Mouse (Mus musculus): ENCODE results near the gene Hjurp. TPM values are rescaled to one million over a fixed set of nuclear protein-coding genes. Genes with fewer than 3 reads are reported as not detected.

The Hjurp gene
- polyA plus RNA-seq, 1 experiment from 2014 or later = 56.0 TPM

DNA sequence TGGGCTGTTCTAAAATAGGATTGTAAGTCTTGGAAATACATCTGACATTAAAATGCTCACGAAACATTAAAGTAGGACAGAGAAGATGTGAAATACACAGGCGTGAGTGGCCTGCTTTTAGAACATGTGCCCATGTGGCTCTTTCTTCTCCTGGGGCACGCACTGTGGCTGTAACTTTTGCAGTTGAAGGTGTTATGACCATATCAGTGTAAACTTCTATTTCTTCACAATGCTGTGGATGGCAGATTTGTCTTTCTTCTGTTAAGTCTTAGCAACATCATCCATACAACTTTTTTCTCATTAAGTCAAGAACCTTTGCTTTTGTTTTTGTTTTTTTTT is 11.3 kb upstream of the Hjurp start:
- TF ChIP-seq CTCF (IDR thresholded peaks at IDR 0.05) = no peak
- CTCF ChIA-PET = interaction anchor here (1.2 to 4.2 kb wide), 5 partner anchors 11 to 194 kb away, joined by 3 to 22 read pairs (median 4); partner anchors contain the start of genes Hjurp, Trpm8 and Ugt1a7c
- POLR2A ChIA-PET = no interaction called here
- in situ Hi-C loops (cut with MboI; ENCODE audit: low pct_unique_long_range_greater_than_20kb) = loop anchor here (10.0 to 25.0 kb wide), 2 partner anchors 284 to 451 kb away; partner anchors contain the start of gene Usp40
- H3K27me3 ChIP-seq = peaks cover 7% of the 10 kb centered on the region
- ATAC-seq = no peak
- no peak for DNase-seq (ENCODE audit: low read depth, low spot score)

DNA sequence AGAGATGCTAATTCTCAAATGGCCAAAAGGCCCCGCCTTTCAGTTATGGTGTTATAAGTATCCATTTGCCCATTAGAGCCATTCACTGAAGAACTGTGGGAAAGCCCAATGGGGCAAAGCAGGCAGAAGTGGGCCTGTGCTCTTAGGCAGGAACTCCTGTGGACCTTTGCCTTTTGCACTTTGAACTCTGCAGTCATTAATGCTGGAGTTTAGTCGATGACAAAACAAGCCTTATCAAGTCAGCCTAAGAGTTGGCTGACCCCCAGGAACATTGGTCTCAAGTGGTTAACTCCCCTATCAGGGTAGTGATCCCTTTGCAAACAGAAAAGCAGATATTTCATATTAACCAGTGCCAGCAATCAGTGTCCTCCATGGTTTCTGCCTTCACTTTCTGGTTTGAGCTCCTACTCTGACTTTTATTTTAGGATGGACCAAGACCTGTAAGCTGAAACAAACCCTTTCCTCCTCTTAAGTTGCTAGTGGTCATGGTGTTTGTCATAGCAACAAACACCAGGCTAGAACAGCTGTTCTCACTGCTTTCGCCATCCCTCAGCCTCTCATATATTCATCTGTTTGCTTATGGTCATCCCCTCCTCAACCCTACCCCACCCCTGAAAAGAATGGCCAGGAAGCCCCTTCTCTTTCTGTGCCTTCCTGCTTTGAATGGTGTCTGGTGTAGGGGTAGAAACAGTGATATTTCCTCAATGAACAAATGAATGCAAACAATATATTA is 10.8 kb upstream of the Hjurp start:
- ChIA-PET CTCF (interaction anchor here (1.3 to 4.2 kb wide), 5 partner anchors 10 to 194 kb away, joined by 4 to 22 read pairs (median 4); partner anchors contain the start of genes Hjurp, Trpm8 and Ugt1a7c), POLR2A (no interaction called here)
- no peak for ATAC-seq
- peaks cover 2% of the 10 kb centered on the region for H3K27me3 ChIP-seq
- TF ChIP-seq CTCF (IDR thresholded peaks at IDR 0.05) = no peak
- in situ Hi-C loops (cut with MboI; ENCODE audit: low pct_unique_long_range_greater_than_20kb) = loop anchor here (10.0 to 25.0 kb wide), 2 partner anchors 283 to 451 kb away; partner anchors contain the start of gene Usp40
- no peak for DNase-seq (ENCODE audit: low read depth, low spot score)

DNA sequence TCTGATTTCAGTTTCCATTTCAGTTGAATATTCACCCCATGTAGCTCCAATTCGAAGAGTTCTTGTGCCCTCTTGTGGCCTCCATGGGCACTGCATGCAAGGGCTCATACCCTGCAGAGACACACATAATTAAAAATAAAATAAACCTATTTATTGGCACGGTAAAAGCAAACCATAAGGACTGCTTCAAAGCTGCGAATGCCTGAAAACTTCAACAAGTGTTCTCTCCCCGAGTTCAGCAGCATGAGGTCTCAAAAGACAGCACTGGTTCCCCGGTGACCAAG is 10.2 kb upstream of the Hjurp start:
- ATAC-seq = peak; percentile 13
- ChIA-PET POLR2A (no interaction called here), CTCF (interaction anchor here (0.8 to 4.2 kb wide), 6 partner anchors 10 to 193 kb away, joined by 3 to 22 read pairs (median 4); partner anchors contain the start of genes Hjurp, Trpm8 and Ugt1a7c)
- in situ Hi-C loops (cut with MboI; ENCODE audit: low pct_unique_long_range_greater_than_20kb) = loop anchor here (10.0 to 25.0 kb wide), 2 partner anchors 283 to 450 kb away; partner anchors contain the start of gene Usp40
- no peaks in the 10 kb centered on the region for H3K27me3 ChIP-seq
- peak; percentile 95 for TF ChIP-seq CTCF (IDR thresholded peaks at IDR 0.05)
- no peak for DNase-seq (ENCODE audit: low read depth, low spot score)

DNA sequence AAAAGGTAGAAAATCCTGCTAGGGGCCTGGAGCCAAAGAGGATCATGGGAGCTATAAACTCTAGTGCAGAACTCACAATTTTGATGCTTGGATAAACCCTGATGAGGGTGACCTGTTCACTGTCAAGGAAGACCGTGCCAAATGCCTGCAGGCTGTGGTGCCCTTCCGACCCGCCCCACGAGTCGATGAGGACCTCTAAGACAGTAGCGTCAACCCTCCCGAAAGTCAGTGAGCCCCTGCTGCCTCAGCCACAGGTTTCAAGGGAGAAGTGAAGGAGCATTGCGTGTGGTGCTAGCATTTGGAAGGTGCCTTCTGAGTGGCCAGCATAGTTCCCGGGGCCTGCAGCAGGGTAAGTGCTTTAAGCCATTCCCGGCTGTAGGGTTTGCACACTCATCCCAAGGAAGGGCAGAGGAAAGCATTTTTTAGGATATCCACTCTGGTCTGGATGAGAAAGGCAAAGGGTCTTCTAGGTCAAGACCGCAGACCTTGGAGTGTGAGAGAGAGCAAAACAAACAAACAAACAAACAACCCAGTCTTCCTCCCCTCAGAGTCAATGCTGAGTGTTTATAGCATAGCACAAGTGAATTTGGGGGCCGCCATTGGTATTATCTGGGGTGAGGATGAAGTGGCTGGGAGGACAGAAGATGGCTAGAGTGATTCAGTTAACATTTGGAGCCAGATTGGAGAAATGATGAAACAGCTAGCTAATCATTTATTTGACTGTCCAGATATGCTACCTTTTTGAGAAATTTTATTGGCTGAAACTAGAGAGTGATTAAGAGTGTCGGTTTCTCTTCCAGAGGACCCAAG is 9.7 kb upstream of the Hjurp start:
- DNase-seq (ENCODE audit: low read depth, low spot score) (no peak), ATAC-seq (no peak)
- TF ChIP-seq CTCF (IDR thresholded peaks at IDR 0.05) = no peak
- CTCF ChIA-PET = interaction anchor here (0.7 to 4.2 kb wide), 9 partner anchors 9 to 1103 kb away, joined by 3 to 22 read pairs (median 4); partner anchors contain the start of genes Hjurp, Trpm8 and Ugt1a7c
- in situ Hi-C loops (cut with MboI; ENCODE audit: low pct_unique_long_range_greater_than_20kb) = loop anchor here (10.0 to 25.0 kb wide), 2 partner anchors 282 to 450 kb away; partner anchors contain the start of gene Usp40
- POLR2A ChIA-PET = no interaction called here
- no peaks in the 10 kb centered on the region for H3K27me3 ChIP-seq

DNA sequence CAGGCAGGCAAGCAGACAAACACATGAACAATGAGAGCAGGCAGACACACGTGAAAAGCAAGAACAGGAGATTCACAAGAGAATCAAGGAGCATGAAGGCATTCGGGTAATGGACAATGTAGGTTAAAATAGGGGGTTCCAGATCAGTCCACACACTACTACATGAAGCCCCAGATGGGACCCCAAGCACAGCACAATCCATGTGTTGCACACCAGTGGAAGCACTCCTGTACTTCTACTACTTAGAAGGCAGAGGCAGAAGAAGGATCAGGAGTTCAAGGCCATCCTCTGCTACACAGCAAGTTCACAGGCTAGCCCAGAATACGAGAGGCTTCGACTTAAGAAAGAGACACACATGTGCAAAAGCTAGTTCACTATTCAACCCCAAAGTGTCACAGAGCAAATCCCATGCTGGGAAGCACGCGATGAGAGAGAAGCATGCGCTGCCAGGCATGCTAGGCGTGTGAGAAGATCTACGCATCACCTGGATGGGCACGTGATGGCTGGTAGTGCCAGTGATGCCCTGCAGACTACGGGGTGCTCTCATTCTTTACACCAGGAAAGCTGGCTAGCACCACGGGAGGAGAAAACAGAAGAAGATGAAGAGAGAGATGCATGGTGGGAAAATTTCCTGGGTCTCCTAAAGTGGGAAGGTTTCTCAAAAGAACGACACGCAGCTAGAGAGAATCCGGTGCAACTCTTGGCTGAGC is 8.9 kb upstream of the Hjurp start:
- ChIA-PET CTCF (interaction anchor here (0.7 to 4.2 kb wide), 4 partner anchors 9 to 1104 kb away, joined by 3 to 22 read pairs (median 4); partner anchors contain the start of genes Hjurp and Trpm8), POLR2A (no interaction called here)
- no peak for ATAC-seq
- TF ChIP-seq CTCF (IDR thresholded peaks at IDR 0.05) = no peak
- H3K27me3 ChIP-seq = no peaks in the 10 kb centered on the region
- DNase-seq (ENCODE audit: low read depth, low spot score) = no peak
- in situ Hi-C loops (cut with MboI; ENCODE audit: low pct_unique_long_range_greater_than_20kb) = loop anchor here (10.0 to 25.0 kb wide), 2 partner anchors 281 to 449 kb away; partner anchors contain the start of gene Usp40

DNA sequence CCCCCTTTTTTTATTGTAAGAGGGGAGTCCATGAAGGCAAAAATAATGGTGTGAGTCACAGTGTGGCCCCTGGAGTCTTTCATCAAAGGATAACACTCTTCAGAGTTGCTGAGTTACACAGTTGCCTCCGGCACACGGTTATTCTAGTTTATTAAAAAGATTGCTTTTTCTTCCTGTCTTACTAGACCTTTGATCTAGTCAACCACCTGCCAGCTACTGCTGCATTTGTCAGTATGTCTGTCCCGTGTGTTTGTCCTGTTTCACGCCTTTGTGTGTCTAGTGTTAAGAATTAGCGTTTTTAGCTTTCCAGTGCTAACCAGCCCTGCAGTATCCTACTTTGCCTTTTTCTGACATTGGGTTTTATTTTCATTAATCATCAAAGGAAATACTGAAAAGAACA is 8.2 kb upstream of the Hjurp start:
- no peak for TF ChIP-seq CTCF (IDR thresholded peaks at IDR 0.05)
- in situ Hi-C loops (cut with MboI; ENCODE audit: low pct_unique_long_range_greater_than_20kb) = loop anchor here (10.0 to 25.0 kb wide), 2 partner anchors 281 to 448 kb away; partner anchors contain the start of gene Usp40
- CTCF ChIA-PET = interaction anchor here (1.4 to 4.2 kb wide), 3 partner anchors 8 to 23 kb away, joined by 3 to 22 read pairs (median 4); partner anchors contain the start of genes Hjurp and Trpm8
- DNase-seq (ENCODE audit: low read depth, low spot score) = no peak
- POLR2A ChIA-PET = no interaction called here
- no peaks in the 10 kb centered on the region for H3K27me3 ChIP-seq
- no peak for ATAC-seq

DNA sequence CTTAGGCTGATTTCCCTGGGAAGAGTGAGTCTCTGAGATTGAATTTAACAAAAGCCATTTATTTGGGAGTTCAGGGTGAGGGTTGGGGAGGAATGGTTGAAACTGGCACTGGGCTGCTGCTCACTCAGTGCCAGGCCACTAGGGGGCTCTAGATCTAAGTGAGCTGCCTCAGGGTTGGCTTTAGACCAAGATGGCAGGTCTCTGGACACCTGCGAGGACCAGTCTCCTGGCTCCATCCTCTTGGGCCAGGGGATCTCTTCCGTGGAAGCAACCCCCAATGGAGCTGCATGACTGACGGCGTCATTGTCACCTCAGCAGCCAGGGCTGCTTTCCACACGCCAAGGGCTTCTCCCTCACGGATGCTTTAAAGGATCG is 7.5 kb upstream of the Hjurp start:
- ChIA-PET CTCF (interaction anchor here (1.5 kb wide), 1 partner anchor 13 kb away, joined by 3 read pairs; no protein-coding TSS in a partner anchor), POLR2A (no interaction called here)
- no peaks in the 10 kb centered on the region for H3K27me3 ChIP-seq
- no peak for TF ChIP-seq CTCF (IDR thresholded peaks at IDR 0.05)
- no peak for ATAC-seq
- in situ Hi-C loops (cut with MboI; ENCODE audit: low pct_unique_long_range_greater_than_20kb) = loop anchor here (10.0 to 25.0 kb wide), 2 partner anchors 280 to 448 kb away; partner anchors contain the start of gene Usp40
- DNase-seq (ENCODE audit: low read depth, low spot score) = no peak

DNA sequence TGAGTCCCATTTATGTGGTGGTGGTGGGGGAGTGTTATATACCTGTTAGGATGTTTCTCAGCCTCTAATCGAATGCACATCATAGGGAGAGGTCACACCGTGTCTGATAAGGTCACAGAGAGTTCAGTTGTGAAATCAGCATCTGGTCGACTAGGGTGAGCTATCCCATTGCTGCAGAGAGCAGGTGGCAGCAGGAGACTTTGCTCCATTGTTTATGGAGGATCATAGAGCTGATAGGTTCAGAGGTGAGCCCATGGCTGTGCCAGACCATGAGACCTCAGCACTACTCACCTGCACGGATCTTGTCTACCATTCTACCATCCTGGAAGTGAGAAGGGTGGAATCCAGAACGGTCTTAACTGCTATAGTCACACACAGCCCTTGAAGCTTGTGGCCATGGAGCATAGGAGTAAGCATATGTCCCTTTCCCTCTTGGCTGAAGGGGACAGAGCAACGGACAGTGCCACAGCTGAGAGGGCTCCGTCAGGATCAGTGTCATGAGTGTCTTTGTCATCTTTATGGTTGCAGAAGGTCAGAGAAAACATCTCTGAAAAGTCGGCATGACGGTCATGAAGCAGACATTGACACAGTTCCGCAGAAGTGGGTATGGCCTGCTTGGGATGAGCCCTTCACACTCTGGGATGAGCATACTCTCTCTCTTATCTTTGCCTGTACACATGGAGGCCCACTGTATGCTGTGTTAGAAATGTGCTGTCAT is 7.0 kb upstream of the Hjurp start:
- DNase-seq (ENCODE audit: low read depth, low spot score) (no peak), ATAC-seq (no peak)
- H3K27me3 ChIP-seq = no peaks in the 10 kb centered on the region
- in situ Hi-C loops (cut with MboI; ENCODE audit: low pct_unique_long_range_greater_than_20kb) = loop anchor here (10.0 to 25.0 kb wide), 2 partner anchors 280 to 447 kb away; partner anchors contain the start of gene Usp40
- TF ChIP-seq CTCF (IDR thresholded peaks at IDR 0.05) = no peak
- POLR2A ChIA-PET = no interaction called here
- CTCF ChIA-PET = interaction anchor here (1.1 to 1.5 kb wide), 3 partner anchors 12 to 29 kb away, joined by 3 to 5 read pairs (median 3); no protein-coding TSS in a partner anchor
